Mouse (Mus musculus) heart, postnatal 10 days (tissue): Measurements from ENCODE around the gene Sec23a. TPM values are rescaled to one million over a fixed set of nuclear protein-coding genes. Genes with fewer than 3 reads are reported as not detected.

Experiments used
- total RNA-seq, 2 experiments: library from RNA; stranded (reverse); gene quantifications; 2 replicates each; pipeline ENCODE4 v1.2.3; 2021

The Sec23a gene
- total RNA-seq, 2 experiments from 2014 or later = 47.6 to 49.5 TPM

Other genes with a start within 250 kb of the Sec23a start
- gene Gemin2, start 1.4 kb upstream of the Sec23a start, total RNA-seq = 1 to 10 TPM; 6.9 to 7.5 TPM
- gene Trappc6b, start 49.5 kb upstream of the Sec23a start, total RNA-seq = 10 to 100 TPM; 65.3 to 66.2 TPM
- 10 to 100 TPM; 26.1 to 29.4 TPM for gene Pnn, start 54.9 kb upstream of the Sec23a start, total RNA-seq
- gene Mia2, start 83.8 kb upstream of the Sec23a start, total RNA-seq = 10 to 100 TPM; 62.8 to 65.1 TPM
- gene Fbxo33, start 207.7 kb upstream of the Sec23a start, total RNA-seq = 10 to 100 TPM; 10.3 to 11.2 TPM